Mouse (Mus musculus) lung, embryonic 16.5 days (tissue): ENCODE results near the gene Gpr26. TPM values are rescaled to one million over a fixed set of nuclear protein-coding genes. Genes with fewer than 3 reads are reported as not detected.

ENCODE experiments used
- ATAC-seq: fragments of 200-750 bp; cut with Nextera tagmentation; 2 replicates; pipeline ENCODE4 v1.8.0; 2017; ENCODE audit warnings: low read depth, mild to moderate bottlenecking, moderate library complexity
- H3K27ac ChIP-seq: fragments of 300-500 bp; sonication (generic); 2 replicates; pipeline ENCODE4 v1.5.1; 2014; ENCODE audit warnings: mild to moderate bottlenecking, control low read depth, low read length
- H3K27me3 ChIP-seq: fragments of 300-500 bp; sonication (generic); 2 replicates; pipeline ENCODE4 v1.6.1; 2014; ENCODE audit warnings: low read depth, low read length, mixed read lengths; ENCODE audit not compliant: control insufficient read depth, insufficient read depth
- H3K36me3 ChIP-seq: fragments of 300-500 bp; sonication (generic); 2 replicates; pipeline ENCODE4 v1.6.1; 2014; ENCODE audit warnings: low read length; ENCODE audit not compliant: control insufficient read depth, insufficient read depth
- H3K4me1 ChIP-seq: fragments of 300-500 bp; sonication (generic); replicated peaks from 2 replicates; pipeline ENCODE4 v1.6.1; 2014; ENCODE audit warnings: low read length, mixed read lengths; ENCODE audit not compliant: control insufficient read depth, insufficient read depth
- H3K4me2 ChIP-seq: fragments of 300-500 bp; sonication (generic); 2 replicates; pipeline ENCODE4 v1.6.1; 2014; ENCODE audit warnings: low read depth, low read length, control low read depth
- H3K4me3 ChIP-seq: fragments of 300-500 bp; sonication (generic); 2 replicates; pipeline ENCODE4 v1.5.1; 2014; ENCODE audit warnings: mild to moderate bottlenecking, low read length, control low read depth
- H3K9ac ChIP-seq: fragments of 300-500 bp; sonication (generic); 2 replicates; pipeline ENCODE4 v1.6.1; 2014; ENCODE audit warnings: low read length, control low read depth
- H3K9me3 ChIP-seq: fragments of 300-500 bp; sonication (generic); 2 replicates; pipeline ENCODE4 v1.6.1; 2016; ENCODE audit warnings: low read length; ENCODE audit not compliant: control insufficient read depth
- WGBS: fragments of 180-500 bp; shearing (Covaris S2); extraction: QIAGEN DNeasy Blood & Tissue Kit; methylation state at CpG from one replicate; pipeline ENCODE4 v1.1.7; 2014; 5-methylcytosine and 5-hydroxymethylcytosine counted together
- polyA plus RNA-seq: library from polyadenylated mRNA; unstranded; fragments of >200 nt; fragmentation: Nextera tagmentation; extraction: Ambion mirVana; gene quantifications from 2 replicates; pipeline ENCODE4 v1.2.1, GENCODE M21; 2015

Gene Gpr26
- polyA plus RNA-seq, 1 experiment from 2014 or later = not detected

GRCm38 (mm10) chr7:131970255-131970654 lies 4.0 kb downstream of the Gpr26 start:
- H3K36me3 ChIP-seq = no peaks in the 10 kb centered on the region
- no peak overlapping the region for H3K4me2 ChIP-seq
- H3K9me3 ChIP-seq = no peaks in the 10 kb centered on the region
- ATAC-seq = no peak
- H3K27me3 ChIP-seq = peaks cover 31% of the 10 kb centered on the region
- WGBS = 41% methylated on average over 3 of the region's 3 CpGs
- H3K27ac ChIP-seq = no peak overlapping the region
- H3K9ac ChIP-seq = no peak overlapping the region
- no peaks in the 10 kb centered on the region for H3K4me1 ChIP-seq
- no peak overlapping the region for H3K4me3 ChIP-seq

GRCm38 (mm10) chr7:131975867-131976266 lies 9.6 kb downstream of the Gpr26 start:
- no peaks in the 10 kb centered on the region for H3K9me3 ChIP-seq
- ATAC-seq = no peak
- no peaks in the 10 kb centered on the region for H3K36me3 ChIP-seq
- no peaks in the 10 kb centered on the region for H3K27me3 ChIP-seq
- 52% methylated on average over 6 of the region's 6 CpGs for WGBS
- no peak overlapping the region for H3K27ac ChIP-seq
- H3K9ac ChIP-seq = no peak overlapping the region
- H3K4me1 ChIP-seq = no peaks in the 10 kb centered on the region
- H3K4me3 ChIP-seq = no peak overlapping the region
- no peak overlapping the region for H3K4me2 ChIP-seq

GRCm38 (mm10) chr7:131978609-131979008 lies 12.3 kb downstream of the Gpr26 start:
- 76% methylated on average over 11 of the region's 11 CpGs for WGBS

GRCm38 (mm10) chr7:131989056-131989455 lies 22.8 kb downstream of the Gpr26 start:
- Histone ChIP-seq H3K4me3 (no peak overlapping the region), H3K9ac (no peak overlapping the region), H3K9me3 (no peaks in the 10 kb centered on the region), H3K36me3 (no peaks in the 10 kb centered on the region), H3K4me1 (no peaks in the 10 kb centered on the region), H3K27ac (no peak overlapping the region), H3K27me3 (no peaks in the 10 kb centered on the region), H3K4me2 (no peak overlapping the region)
- whole genome bisulfite sequencing = 18% methylated on average over 6 of the region's 6 CpGs
- ATAC-seq = no peak

More at GRCm38 (mm10) chr7:131978609-131979008, 12.3 kb downstream of the Gpr26 start:
- Histone ChIP-seq H3K9ac (no peak overlapping the region), H3K4me3 (no peak overlapping the region), H3K4me1 (no peaks in the 10 kb centered on the region), H3K4me2 (no peak overlapping the region), H3K27ac (no peak overlapping the region), H3K27me3 (no peaks in the 10 kb centered on the region), H3K9me3 (no peaks in the 10 kb centered on the region), H3K36me3 (no peaks in the 10 kb centered on the region)
- no peak for ATAC-seq

GRCm38 (mm10) chr7:131992226-131992625 lies 26.0 kb downstream of the Gpr26 start:
- Histone ChIP-seq H3K9ac (no peak overlapping the region), H3K4me3 (no peak overlapping the region), H3K9me3 (no peaks in the 10 kb centered on the region), H3K36me3 (no peaks in the 10 kb centered on the region), H3K27ac (no peak overlapping the region), H3K27me3 (no peaks in the 10 kb centered on the region), H3K4me1 (no peaks in the 10 kb centered on the region), H3K4me2 (no peak overlapping the region)
- ATAC-seq = no peak
- WGBS = 39% methylated on average over 1 of the region's 1 CpGs

DNA sequence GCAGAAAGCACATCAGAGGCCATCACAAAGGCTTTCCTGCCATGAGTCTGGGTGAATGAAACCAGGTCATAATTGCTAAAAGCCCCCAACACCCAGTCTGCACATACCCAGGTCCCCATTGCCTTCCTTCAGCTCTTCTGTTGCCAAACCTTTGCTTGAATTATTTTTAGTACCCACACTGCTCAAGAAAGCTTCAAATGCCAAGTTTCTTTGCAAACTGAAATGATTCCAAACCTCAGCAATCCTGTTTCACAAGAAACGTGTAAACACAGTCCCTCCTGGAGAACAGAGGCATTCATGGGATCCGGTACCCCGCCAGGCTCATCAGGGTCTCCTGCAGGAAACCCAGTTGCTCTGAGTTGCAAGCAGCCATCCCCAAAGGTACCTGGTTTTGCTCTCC lies 26.6 kb downstream of the Gpr26 start:
- H3K36me3 ChIP-seq = no peaks in the 10 kb centered on the region
- ATAC-seq = no peak
- 62% methylated on average over 3 of the region's 3 CpGs for WGBS
- no peak overlapping the region for H3K27ac ChIP-seq
- no peak overlapping the region for H3K4me3 ChIP-seq
- no peaks in the 10 kb centered on the region for H3K4me1 ChIP-seq
- H3K9me3 ChIP-seq = no peaks in the 10 kb centered on the region
- H3K4me2 ChIP-seq = no peak overlapping the region
- no peaks in the 10 kb centered on the region for H3K27me3 ChIP-seq
- H3K9ac ChIP-seq = no peak overlapping the region

DNA sequence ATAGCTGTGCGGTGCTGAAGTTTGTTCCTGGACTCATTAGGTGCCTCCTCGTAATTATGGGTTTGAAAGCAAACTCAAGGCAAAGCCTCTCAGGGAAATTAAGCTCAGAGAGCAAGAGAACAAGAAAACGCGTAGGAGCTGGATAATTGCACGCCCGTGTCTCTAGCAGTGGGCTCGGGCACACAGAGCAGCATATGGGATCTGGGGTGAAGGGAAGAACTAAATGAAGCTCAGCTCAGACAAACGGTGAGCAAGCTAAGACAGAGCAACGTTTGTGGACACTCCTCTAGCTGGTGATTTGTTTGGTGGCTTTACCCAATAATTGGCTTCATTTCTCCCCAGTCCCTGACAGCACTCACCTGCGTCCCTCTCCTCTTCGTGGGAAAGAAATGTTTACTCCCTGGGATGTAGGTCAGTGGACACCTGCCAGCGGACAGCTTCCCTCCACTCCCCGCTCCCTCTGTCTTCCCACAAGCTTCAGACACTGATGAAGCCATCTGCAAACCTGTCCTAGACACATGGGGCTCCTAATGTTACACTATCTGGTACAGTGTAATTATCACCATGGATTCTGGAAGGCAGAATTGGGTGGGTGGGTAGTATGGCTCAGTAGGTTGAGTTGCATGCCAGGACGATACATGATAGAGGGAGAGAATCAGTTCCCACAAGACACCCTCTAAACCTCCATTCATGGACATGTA lies 39.9 kb downstream of the Gpr26 start:
- H3K36me3 ChIP-seq = no peaks in the 10 kb centered on the region
- no peak overlapping the region for H3K9ac ChIP-seq
- H3K27ac ChIP-seq = no peak overlapping the region
- 78% methylated on average over 14 of the region's 14 CpGs for WGBS
- no peak overlapping the region for H3K4me2 ChIP-seq
- no peak for ATAC-seq
- H3K4me3 ChIP-seq = no peak overlapping the region
- no peaks in the 10 kb centered on the region; the same call in 1 of the 2 replicates for H3K4me1 ChIP-seq
- H3K27me3 ChIP-seq = no peaks in the 10 kb centered on the region
- no peaks in the 10 kb centered on the region for H3K9me3 ChIP-seq

DNA sequence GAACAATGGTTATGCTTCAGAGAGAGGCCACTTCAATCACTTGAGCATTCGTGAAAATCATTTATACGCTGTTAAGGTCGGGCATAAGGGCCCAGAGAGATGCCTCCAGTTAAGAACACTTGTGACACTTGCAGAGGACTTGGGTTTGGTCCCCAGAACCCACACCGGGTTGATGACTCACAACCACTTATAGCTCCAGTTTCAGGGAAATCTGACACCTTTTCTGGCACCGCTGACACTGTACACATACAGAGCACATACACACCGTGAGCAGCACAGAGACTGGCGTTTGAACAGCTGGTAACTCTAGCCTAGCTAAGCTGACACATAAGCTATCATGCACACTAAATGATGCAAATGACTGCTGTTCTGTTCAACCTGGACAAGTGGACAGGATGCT lies 42.7 kb downstream of the Gpr26 start:
- H3K27ac ChIP-seq = no peak overlapping the region
- H3K4me2 ChIP-seq = no peak overlapping the region
- H3K9ac ChIP-seq = no peak overlapping the region
- 55% methylated on average over 7 of the region's 7 CpGs for WGBS
- H3K4me3 ChIP-seq = no peak overlapping the region
- H3K36me3 ChIP-seq = no peaks in the 10 kb centered on the region
- peak; percentile 71; the same call in 1 of the 2 replicates for ATAC-seq
- H3K4me1 ChIP-seq = no peaks in the 10 kb centered on the region; the same call in 1 of the 2 replicates
- H3K9me3 ChIP-seq = no peaks in the 10 kb centered on the region
- no peaks in the 10 kb centered on the region for H3K27me3 ChIP-seq

DNA sequence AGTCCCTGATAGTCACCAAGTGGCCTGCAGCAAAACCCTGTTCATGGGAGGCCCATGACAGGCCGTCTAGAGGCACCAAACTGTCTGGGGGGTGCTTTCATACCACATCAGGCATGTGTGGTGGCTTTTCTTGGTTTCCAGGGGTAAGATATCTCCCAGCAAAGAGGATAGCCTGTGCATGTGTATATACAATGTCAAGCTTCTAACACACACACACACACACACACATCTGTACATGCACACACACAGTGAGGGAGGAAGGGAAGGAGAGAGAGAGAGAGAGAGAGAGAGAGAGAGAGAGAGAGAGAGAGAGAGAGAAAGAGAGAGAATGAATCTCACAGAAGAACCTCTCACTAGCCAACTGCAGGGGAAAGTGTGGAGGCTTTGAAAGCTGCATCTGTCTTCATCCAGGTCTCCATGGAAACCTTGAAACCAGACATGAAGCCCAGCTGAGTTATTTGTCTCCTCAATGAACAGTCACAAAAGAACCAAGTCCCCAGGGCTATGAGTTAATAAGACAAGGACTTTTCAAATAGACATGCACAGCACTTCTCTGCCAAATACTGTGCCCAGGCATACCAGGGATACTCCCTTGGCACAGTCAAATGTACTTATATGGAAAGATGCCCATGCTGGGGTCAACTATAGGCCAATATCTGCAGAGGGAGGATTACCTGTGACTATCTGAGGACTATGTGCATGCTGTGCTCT lies 46.9 kb downstream of the Gpr26 start:
- no peaks in the 10 kb centered on the region for H3K36me3 ChIP-seq
- no peak overlapping the region for H3K4me3 ChIP-seq
- H3K9ac ChIP-seq = no peak overlapping the region
- WGBS = 29% methylated on average over 1 of the region's 1 CpGs
- H3K4me1 ChIP-seq = no peaks in the 10 kb centered on the region; the same call in 1 of the 2 replicates
- no peak overlapping the region for H3K27ac ChIP-seq
- no peak for ATAC-seq
- H3K9me3 ChIP-seq = no peaks in the 10 kb centered on the region
- no peaks in the 10 kb centered on the region for H3K27me3 ChIP-seq
- H3K4me2 ChIP-seq = no peak overlapping the region
